Mouse (Mus musculus) adrenal gland, adult 2 months (tissue): ENCODE data around the gene Kansl1l. TPM values are rescaled to one million over a fixed set of nuclear protein-coding genes. Genes with fewer than 3 reads are reported as not detected.
"Not testable (repeated sequence)": the region's sequence is repeated elsewhere in the genome, so short reads cannot be mapped to it uniquely, and the experiment has no call there.

Source experiments
- DNase-seq: peaks from one replicate; pipeline ENCODE4 v3.0.0; 2021
- polyA plus RNA-seq: library from polyadenylated mRNA; depleted of rRNA; stranded (reverse); fragments of >200 nt; gene quantifications from 2 replicates; pipeline ENCODE4 v1.2.3, GENCODE M21; 2012; rRNA removed
- total RNA-seq, 2 experiments: library from RNA; stranded (reverse); gene quantifications; 2 replicates each; pipeline ENCODE4 v1.2.3; 2021

The Kansl1l gene
- total and polyA plus RNA-seq, 3 experiments, result 1.1 to 21.1 (median 18.2) TPM

- no peak for DNase-seq
Measured at GRCm38 (mm10) chr1:66700149-66700692, 117.1 kb downstream of the Kansl1l start.

GRCm38 (mm10) chr1:66699630-66700029 is 117.7 kb downstream of the Kansl1l start:
- not testable (repeated sequence) for DNase-seq

DNA sequence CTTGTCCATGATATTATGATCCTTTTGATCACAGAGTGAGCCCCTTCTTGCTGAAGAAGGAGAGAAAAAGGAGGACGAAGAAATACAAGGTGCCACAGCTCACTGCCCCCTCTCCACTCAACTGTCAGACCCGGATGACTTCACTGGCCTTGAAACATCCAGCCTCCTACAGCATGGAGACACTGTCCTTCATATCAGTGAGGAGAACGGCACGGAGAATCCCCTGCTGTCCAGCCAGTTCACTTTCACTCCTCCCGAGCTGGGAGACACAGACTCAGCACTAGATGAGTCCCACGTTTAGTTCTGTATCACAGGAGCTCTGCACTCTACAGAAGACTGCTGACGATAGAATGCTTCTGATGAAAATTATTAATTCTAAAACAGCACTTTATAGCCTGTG is 122.1 kb downstream of the Kansl1l start:
- peak; percentile 49 for DNase-seq

DNA sequence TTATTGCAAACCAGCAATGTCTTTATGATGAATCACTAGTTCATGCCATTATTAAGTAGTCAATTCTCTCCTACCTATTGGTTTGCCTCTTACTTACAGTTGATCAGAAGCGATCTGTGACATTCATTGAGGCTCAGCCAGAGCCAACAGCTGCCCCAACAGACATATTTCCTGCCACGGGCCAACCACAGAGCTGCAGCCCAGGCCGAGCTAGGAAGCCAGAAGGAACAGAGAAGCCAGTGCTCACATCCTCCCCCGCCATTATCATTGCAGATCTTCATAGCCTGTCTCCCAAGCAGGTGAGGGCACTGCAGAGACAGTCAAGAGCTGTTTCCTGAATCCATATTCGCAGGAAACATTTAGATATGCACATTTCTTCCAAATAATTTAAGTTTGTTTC is 123.1 kb downstream of the Kansl1l start:
- DNase-seq, result no peak

GRCm38 (mm10) chr1:66692780-66693392 is 124.5 kb downstream of the Kansl1l start:
- no peak for DNase-seq

- DNase-seq, result no peak
Measured at GRCm38 (mm10) chr1:66692308-66692707, 125.1 kb downstream of the Kansl1l start.

- no peak for DNase-seq
Measured at GRCm38 (mm10) chr1:66691772-66692171, 125.6 kb downstream of the Kansl1l start.

GRCm38 (mm10) chr1:66682974-66683373 is 134.4 kb downstream of the Kansl1l start:
- DNase-seq, result no peak

DNA sequence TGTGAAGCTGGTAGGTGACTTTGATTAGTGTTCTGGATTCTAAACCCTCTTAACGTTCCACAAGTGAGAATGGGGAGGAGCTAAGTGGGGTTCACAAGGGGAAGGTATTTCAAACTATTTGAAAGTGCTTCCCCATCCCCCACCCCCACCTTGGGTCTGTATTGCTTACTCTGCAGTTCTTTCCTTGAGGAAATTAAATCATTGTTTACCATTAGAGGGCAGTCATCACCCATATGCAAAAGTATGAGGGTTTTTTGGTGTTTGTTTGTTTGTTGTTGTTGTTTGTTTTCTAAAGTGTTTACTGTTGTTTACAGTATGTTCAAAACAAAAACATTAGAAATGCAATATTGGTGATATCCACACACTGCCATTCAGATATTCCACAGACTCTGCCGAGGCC is 138.7 kb downstream of the Kansl1l start:
- no peak for DNase-seq

DNA sequence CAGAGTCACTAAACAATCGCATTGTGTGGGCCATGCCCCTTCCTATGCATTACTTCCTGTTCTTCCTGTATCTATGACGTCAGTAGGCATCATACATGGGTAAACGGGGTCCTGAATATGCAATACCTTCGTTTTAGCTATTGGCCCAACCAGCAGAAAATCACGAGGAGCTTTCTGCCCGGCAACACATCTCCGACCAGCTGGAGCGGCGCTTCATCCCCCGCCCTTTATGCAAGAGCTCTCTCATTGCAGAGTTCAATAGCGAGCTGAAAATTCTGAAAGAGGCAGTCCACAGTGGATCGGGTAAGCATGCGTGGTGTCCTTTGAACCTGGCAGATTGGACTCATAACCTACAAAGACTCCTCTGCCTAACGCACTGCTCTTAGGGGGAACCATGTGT is 139.4 kb downstream of the Kansl1l start:
- no peak for DNase-seq

GRCm38 (mm10) chr1:66672812-66673211 is 144.6 kb downstream of the Kansl1l start:
- DNase-seq, result no peak

GRCm38 (mm10) chr1:66671475-66671874 is 145.9 kb downstream of the Kansl1l start:
- DNase-seq, result no peak

Other genes with a start within 250 kb of the Kansl1l start
- 10 to 100 TPM; 74.5 to 81.4 TPM for gene Rpe, start 116.7 kb downstream of the Kansl1l start, total RNA-seq
- gene Rpe, start 116.7 kb downstream of the Kansl1l start, polyA plus RNA-seq, result 25.7 and 26.0 TPM in 2 replicates
- gene Acadl, start 45.7 kb upstream of the Kansl1l start, total RNA-seq, result 100 to 1,000 TPM; 531 to 670 TPM
- gene Acadl, start 45.7 kb upstream of the Kansl1l start, polyA plus RNA-seq, result 37.4 and 41.0 TPM in 2 replicates
- gene Myl1, start 127.8 kb upstream of the Kansl1l start, total RNA-seq, result 10 to 100 TPM; 20.4 to 22.5 TPM
- gene Myl1, start 127.8 kb upstream of the Kansl1l start, polyA plus RNA-seq, result 0.58 and 0.95 TPM in 2 replicates
- 10 to 100 TPM; 48.4 to 53.4 TPM for gene Lancl1, start 221.3 kb upstream of the Kansl1l start, total RNA-seq
- gene Lancl1, start 221.3 kb upstream of the Kansl1l start, polyA plus RNA-seq, result 37.8 and 58.0 TPM in 2 replicates